Mouse (Mus musculus) splenic B cell, adult 2 months (primary cell): ENCODE results near the gene Col4a2.
"Not testable (repeated sequence)": the region's sequence is repeated elsewhere in the genome, so short reads cannot be mapped to it uniquely, and the experiment has no call there.

Experiments used
- DNase-seq: peaks from one replicate; pipeline ENCODE4 v3.0.0-alpha.2; 2011; ENCODE audit warnings: low read depth, low spot score
- H3K27me3 ChIP-seq: 2 replicates; pipeline ENCODE4 v1.6.1; 2012; ENCODE audit warnings: mild to moderate bottlenecking, low read length, moderate library complexity, mixed read lengths; ENCODE audit not compliant: control insufficient read depth, poor library complexity, insufficient read depth, severe bottlenecking
- H3K36me3 ChIP-seq: 2 replicates; pipeline ENCODE4 v1.6.1; 2012; ENCODE audit warnings: mild to moderate bottlenecking, low read length, moderate library complexity, mixed read lengths; ENCODE audit not compliant: control insufficient read depth, poor library complexity, insufficient read depth, severe bottlenecking

The Col4a2 gene

GRCm38 (mm10) chr8:11482537-11482936, 169.9 kb downstream of the Col4a2 start:
- no peaks in the 10 kb centered on the region for H3K27me3 ChIP-seq
- H3K36me3 ChIP-seq: no peaks in the 10 kb centered on the region
- no peak for DNase-seq

GRCm38 (mm10) chr8:11486142-11486541, 173.5 kb downstream of the Col4a2 start:
- no peaks in the 10 kb centered on the region for H3K27me3 ChIP-seq
- H3K36me3 ChIP-seq: no peaks in the 10 kb centered on the region
- DNase-seq: peak; percentile 82

GRCm38 (mm10) chr8:11487229-11487628, 174.6 kb downstream of the Col4a2 start:
- H3K36me3 ChIP-seq: no peaks in the 10 kb centered on the region
- H3K27me3 ChIP-seq: no peaks in the 10 kb centered on the region
- DNase-seq: no peak

GRCm38 (mm10) chr8:11492340-11492739, 179.7 kb downstream of the Col4a2 start:
- DNase-seq, H3K27me3 ChIP-seq, H3K36me3 ChIP-seq: not testable (repeated sequence)

GRCm38 (mm10) chr8:11497017-11497990, 184.7 kb downstream of the Col4a2 start, which contains the start of gene Naxd:
Gene Naxd, plus strand, starts transcription at chr8:11497506.
- peak; percentile 90 for DNase-seq
- no peaks in the 10 kb centered on the region for H3K36me3 ChIP-seq
- no peaks in the 10 kb centered on the region for H3K27me3 ChIP-seq

- Histone ChIP-seq H3K36me3 (no peaks in the 10 kb centered on the region; the same call in 1 of the 2 replicates), H3K27me3 (no peaks in the 10 kb centered on the region)
- DNase-seq: no peak
These were observed 185.7 kb downstream of the Col4a2 start for GRCm38 (mm10) chr8:11498281-11498680.
